Mouse (Mus musculus) CH12.LX (cell line): Measurements from ENCODE around the gene Zfand2a. TPM values are rescaled to one million over a fixed set of nuclear protein-coding genes. Genes with fewer than 3 reads are reported as not detected.

Source experiments
- DNase-seq: peaks from one replicate; pipeline ENCODE4 v3.0.0-alpha.2; 2013; ENCODE audit errors: extremely low read depth
- H3K27ac ChIP-seq: 2 replicates; pipeline ENCODE4 v1.5.1; 2012; ENCODE audit warnings: low read depth, mild to moderate bottlenecking, control low read depth, moderate library complexity; ENCODE audit not compliant: insufficient read depth
- H3K27me3 ChIP-seq: replicated peaks from 2 replicates; pipeline ENCODE3; 2012; ENCODE audit warnings: inconsistent platforms
- H3K36me3 ChIP-seq, 2 experiments: replicated peaks in 1 of 2; 2 replicates each; pipeline versions ENCODE3 to v1.6.1; 2012; ENCODE audit warnings: inconsistent platforms in 1 of 2, low read length in 1 of 2, mild to moderate bottlenecking in 1 of 2, mixed read lengths in 1 of 2, moderate library complexity in 1 of 2; ENCODE audit not compliant: control insufficient read depth in 1 of 2, insufficient read depth in 1 of 2
- H3K4me1 ChIP-seq, 2 experiments: 2 replicates each; pipeline ENCODE4 v1.6.1; 2012; ENCODE audit warnings: inconsistent platforms in 1 of 2, moderate library complexity in 1 of 2; ENCODE audit not compliant: insufficient read depth in 2 of 2, control insufficient read depth in 1 of 2
- H3K4me2 ChIP-seq: 2 replicates; pipeline ENCODE4 v1.6.1; 2012; ENCODE audit warnings: low read depth, mild to moderate bottlenecking, control low read depth; ENCODE audit not compliant: poor library complexity, insufficient read depth, severe bottlenecking
- H3K4me3 ChIP-seq, 3 experiments: fragments of 150-350 bp in 1 of 3; sonication (generic) in 1 of 3; replicated peaks in 1 of 3; 2 replicates each; pipeline versions ENCODE3 to v1.5.1; 2011 to 2012; ENCODE audit warnings: low read depth in 2 of 3, low read length in 2 of 3, mild to moderate bottlenecking in 2 of 3, moderate library complexity in 2 of 3, control low read depth in 1 of 3, improper control_type of control experiment in 1 of 3, inconsistent platforms in 1 of 3, mixed read lengths in 1 of 3; ENCODE audit not compliant: poor library complexity in 1 of 3
- H3K79me2 ChIP-seq: replicated peaks from 2 replicates; pipeline ENCODE4 v1.6.1; 2012; ENCODE audit warnings: mild to moderate bottlenecking, moderate library complexity; ENCODE audit not compliant: control insufficient read depth, poor library complexity, insufficient read depth, severe bottlenecking; ENCODE audit errors: extremely low read depth
- H3K9ac ChIP-seq: 2 replicates; pipeline ENCODE4 v1.6.1; 2012; ENCODE audit warnings: low read depth, mild to moderate bottlenecking, control low read depth, moderate library complexity; ENCODE audit not compliant: insufficient read depth
- H3K9me3 ChIP-seq: replicated peaks from 2 replicates; pipeline ENCODE3; 2012; ENCODE audit warnings: low read length, inconsistent platforms, mixed read lengths
- BHLHE40 ChIP-seq: IDR thresholded peaks from 2 replicates; pipeline ENCODE4 v1.6.1; 2011; ENCODE audit warnings: mild to moderate bottlenecking, low read depth, low read length, improper control_type of control experiment
- CHD1 ChIP-seq: IDR thresholded peaks from 2 replicates; pipeline ENCODE4 v1.6.1; 2012; ENCODE audit warnings: low read depth, low read length, improper control_type of control experiment, inconsistent platforms
- CHD2 ChIP-seq: IDR thresholded peaks from 2 replicates; pipeline ENCODE4 v1.6.1; 2011; ENCODE audit warnings: low read length, improper control_type of control experiment
- E2F4 ChIP-seq: IDR thresholded peaks from 2 replicates; pipeline ENCODE4 v1.6.1; 2011; ENCODE audit warnings: low read depth, low read length, improper control_type of control experiment; ENCODE audit not compliant: insufficient replicate concordance
- ELF1 ChIP-seq: IDR thresholded peaks from 2 replicates; pipeline ENCODE4 v1.6.1; 2014; ENCODE audit warnings: low read depth, mild to moderate bottlenecking, inconsistent platforms, low read length, improper control_type of control experiment
- EP300 ChIP-seq: IDR thresholded peaks from 2 replicates; pipeline ENCODE4 v1.6.1; 2011; ENCODE audit warnings: low read length, improper control_type of control experiment
- ETS1 ChIP-seq: conservative IDR thresholded peaks from 2 replicates; pipeline ENCODE4 v1.6.1; 2012; ENCODE audit warnings: low read depth, mild to moderate bottlenecking, inconsistent platforms, low read length, improper control_type of control experiment, moderate library complexity
- GABPA ChIP-seq: IDR thresholded peaks from 2 replicates; pipeline ENCODE4 v1.6.1; 2012; ENCODE audit warnings: low read depth, low read length, improper control_type of control experiment, inconsistent platforms; ENCODE audit not compliant: insufficient replicate concordance
- HCFC1 ChIP-seq: IDR thresholded peaks from 2 replicates; pipeline ENCODE4 v1.6.1; 2012; ENCODE audit warnings: low read depth, mild to moderate bottlenecking, inconsistent platforms, low read length, improper control_type of control experiment
- KAT2A ChIP-seq: IDR thresholded peaks from 2 replicates; pipeline ENCODE4 v1.6.1; 2012; ENCODE audit warnings: low read length, improper control_type of control experiment, inconsistent platforms; ENCODE audit not compliant: insufficient replicate concordance
- MAZ ChIP-seq: IDR thresholded peaks from 2 replicates; pipeline ENCODE4 v1.6.1; 2012; ENCODE audit warnings: low read depth, mild to moderate bottlenecking, inconsistent platforms, low read length, improper control_type of control experiment, moderate library complexity
- MYC ChIP-seq: IDR thresholded peaks from 2 replicates; pipeline ENCODE4 v1.6.1; 2011; ENCODE audit warnings: low read depth, mild to moderate bottlenecking, improper control_type of control experiment, low read length
- NELFE ChIP-seq: IDR thresholded peaks from 2 replicates; pipeline ENCODE4 v1.6.1; 2011; ENCODE audit warnings: low read depth, low read length, improper control_type of control experiment
- POLR2A ChIP-seq: IDR thresholded peaks from 2 replicates; pipeline ENCODE4 v1.6.1; 2011; ENCODE audit warnings: low read depth, mild to moderate bottlenecking, improper control_type of control experiment, low read length
- POLR2AphosphoS2 ChIP-seq: IDR thresholded peaks from 2 replicates; pipeline ENCODE4 v1.6.1; 2011; ENCODE audit warnings: low read depth, low read length, improper control_type of control experiment
- RAD21 ChIP-seq: IDR thresholded peaks from 2 replicates; pipeline ENCODE4 v1.6.1; 2011; ENCODE audit warnings: low read depth, mild to moderate bottlenecking, low read length, improper control_type of control experiment, moderate library complexity
- RCOR1 ChIP-seq: conservative IDR thresholded peaks from 2 replicates; pipeline ENCODE4 v1.6.1; 2012; ENCODE audit warnings: low read depth, mild to moderate bottlenecking, inconsistent platforms, low read length, improper control_type of control experiment
- TBP ChIP-seq: conservative IDR thresholded peaks from 2 replicates; pipeline ENCODE4 v1.6.1; 2011; ENCODE audit warnings: low read depth, low read length, improper control_type of control experiment
- TCF12 ChIP-seq: IDR thresholded peaks from 2 replicates; pipeline ENCODE4 v1.6.1; 2014; ENCODE audit warnings: low read depth, mild to moderate bottlenecking, inconsistent platforms, low read length, improper control_type of control experiment
- UBTF ChIP-seq: IDR thresholded peaks from 2 replicates; pipeline ENCODE4 v1.6.1; 2012; ENCODE audit warnings: low read depth, mild to moderate bottlenecking, inconsistent platforms, low read length, improper control_type of control experiment, moderate library complexity
- USF2 ChIP-seq: conservative IDR thresholded peaks from 2 replicates; pipeline ENCODE4 v1.6.1; 2011; ENCODE audit warnings: low read depth, low read length, improper control_type of control experiment
- ZMIZ1 ChIP-seq: IDR thresholded peaks from 2 replicates; pipeline ENCODE4 v1.6.1; 2012; ENCODE audit warnings: low read depth, mild to moderate bottlenecking, inconsistent platforms, low read length, improper control_type of control experiment
- ZNF384 ChIP-seq: IDR thresholded peaks from 2 replicates; pipeline ENCODE4 v1.6.1; 2012; ENCODE audit warnings: low read depth, low read length, improper control_type of control experiment, inconsistent platforms
- dilution Hi-C: fragments of 300-500 bp; cut with MboI; formaldehyde crosslinking; loops from 2 replicates; pipeline ENCODE4 v1.14.3; 2020; ENCODE audit warnings: low sequenced_read_pairs; ENCODE audit not compliant: extremely low pct_unique_long_range_greater_than_20kb, extremely low pct_ligation_motif_present
- in situ Hi-C: fragments of 300-500 bp; cut with MboI; formaldehyde crosslinking; loops from 3 replicates; pipeline ENCODE4 v1.14.3; 2019; ENCODE audit warnings: low sequenced_read_pairs, low pct_ligation_motif_present, low pct_unique_long_range_greater_than_20kb, mixed read lengths
- polyA plus RNA-seq: library from polyadenylated mRNA; unstranded; fragments of >175 nt; gene quantifications from 2 replicates; pipeline ENCODE4 v1.2.1, GENCODE M21; 2012; ENCODE audit warnings: low read depth; ENCODE audit not compliant: insufficient read length
- total RNA-seq, 2 experiments: library from RNA; depleted of rRNA; stranded (reverse); fragments of 300-350 nt in 1 of 2; fragments of >200 nt in 1 of 2; gene quantifications; 2 replicates each; pipeline ENCODE4 v1.2.3; 2012 to 2014

Zfand2a gene
- total and polyA plus RNA-seq, 3 experiments: 5.8 to 13.4 (median 9.2) TPM

GRCm38 (mm10) chr5:139427989-139428388, 56.4 kb downstream of the Zfand2a start:
- DNase-seq: no peak
- no peak overlapping the region for H3K4me3 ChIP-seq
- H3K36me3 ChIP-seq: peaks cover 0 to 76% of the 10 kb centered on the region in 2 experiments
- no peaks in the 10 kb centered on the region for H3K27me3 ChIP-seq
- H3K79me2 ChIP-seq: no peaks in the 10 kb centered on the region
- no peak for TF ChIP-seq MAZ
- TF ChIP-seq RCOR1: no peak
- no peak for TF ChIP-seq BHLHE40
- TF ChIP-seq RAD21: no peak
- no peak for TF ChIP-seq ZMIZ1
- TF ChIP-seq, all 38 proteins: peak for 0
- in situ Hi-C loops (no loop called here), dilution Hi-C loops (no loop called here)
- H3K4me2 ChIP-seq: no peak overlapping the region
- no peaks in the 10 kb centered on the region for H3K9me3 ChIP-seq
- peaks cover 0 to 6% of the 10 kb centered on the region in 2 experiments; a peak in 2 of 4 replicates for H3K4me1 ChIP-seq
- H3K27ac ChIP-seq: no peak overlapping the region
- H3K9ac ChIP-seq: no peak overlapping the region

- Histone ChIP-seq H3K9me3 (no peaks in the 10 kb centered on the region), H3K4me3 (no peak overlapping the region), H3K9ac (no peak overlapping the region), H3K79me2 (no peaks in the 10 kb centered on the region), H3K4me2 (no peak overlapping the region), H3K27ac (no peak overlapping the region), H3K4me1 (peaks cover 0 to 6% of the 10 kb centered on the region in 2 experiments; a peak in 2 of 4 replicates), H3K27me3 (no peaks in the 10 kb centered on the region), H3K36me3 (peaks cover 0 to 73% of the 10 kb centered on the region in 2 experiments)
- in situ Hi-C loops: no loop called here
- TF ChIP-seq ETS1 (no peak), EP300 (no peak), TCF12 (no peak), NELFE (no peak), CHD1 (no peak), USF2 (no peak), HCFC1 (no peak), E2F4 (no peak), MYC (no peak), UBTF (no peak), GABPA (no peak), POLR2A (no peak), CHD2 (no peak), POLR2AphosphoS2 (no peak), ELF1 (no peak), ZNF384 (no peak), KAT2A (no peak), TBP (no peak)
- dilution Hi-C loops: no loop called here
- no peak for DNase-seq
These were observed 57.3 kb downstream of the Zfand2a start for GRCm38 (mm10) chr5:139427001-139427400.
